Mouse (Mus musculus) liver, embryonic 14.5 days (tissue): ENCODE measurements around the gene Nelfcd.
A peak's percentile ranks its signal among the peaks of the same experiment; 100 is the strongest.

Experiments
- CTCF ChIP-seq: IDR thresholded peaks from 2 replicates; pipeline ENCODE4 v1.5.1; 2016; ENCODE audit warnings: antibody characterized with exemption, low read depth, control low read depth
- EP300 ChIP-seq: IDR thresholded peaks from 2 replicates; pipeline ENCODE4 v1.6.1; 2016; ENCODE audit warnings: antibody characterized with exemption, low read depth

- peak; percentile 27 for TF ChIP-seq CTCF
- no peak for TF ChIP-seq EP300
Observed at GRCm38 (mm10) chr2:174472818-174473549, 57.4 kb downstream of the Nelfcd start, which contains the start of gene Prelid3b.
